Mouse (Mus musculus) heart, embryonic 14.5 days (tissue): ENCODE measurements around the gene E130208F15Rik. TPM values are rescaled to one million over a fixed set of nuclear protein-coding genes. Genes with fewer than 3 reads are reported as not detected.

Experiments used
- ATAC-seq: fragments of 200-750 bp; cut with Nextera tagmentation; 2 replicates; pipeline ENCODE4 v1.8.0; 2017; ENCODE audit warnings: low read depth, moderate TSS enrichment; ENCODE audit not compliant: insufficient number of reproducible peaks, insufficient read depth, low FRiP score
- H3K27ac ChIP-seq, 2 experiments: fragments of 200-500 bp in 1 of 2; fragments of 300-500 bp in 1 of 2; sonication (generic) in 1 of 2; replicated peaks in 1 of 2; 2 replicates each; pipeline ENCODE4 v1.5.1; 2012 to 2014; ENCODE audit warnings: low read depth in 2 of 2, low read length in 2 of 2, control low read depth in 1 of 2, mild to moderate bottlenecking in 1 of 2, mixed read lengths in 1 of 2; ENCODE audit not compliant: control insufficient read depth in 1 of 2, insufficient read depth in 1 of 2
- H3K27me3 ChIP-seq: fragments of 300-500 bp; sonication (generic); 2 replicates; pipeline ENCODE4 v1.6.1; 2014; ENCODE audit warnings: mild to moderate bottlenecking, low read length, control low read depth; ENCODE audit not compliant: control insufficient read depth, insufficient read depth
- H3K36me3 ChIP-seq: fragments of 300-500 bp; sonication (generic); 2 replicates; pipeline ENCODE4 v1.6.1; 2014; ENCODE audit warnings: mild to moderate bottlenecking, control low read depth, low read length, mixed read lengths; ENCODE audit not compliant: control insufficient read depth, insufficient read depth
- H3K4me1 ChIP-seq, 2 experiments: fragments of 200-500 bp in 1 of 2; fragments of 300-500 bp in 1 of 2; sonication (generic) in 1 of 2; 2 replicates each; pipeline ENCODE4 v1.6.1; 2012 to 2014; ENCODE audit warnings: low read length in 2 of 2, control low read depth in 1 of 2, mixed read lengths in 1 of 2; ENCODE audit not compliant: control insufficient read depth in 2 of 2, insufficient read depth in 2 of 2
- H3K4me2 ChIP-seq: fragments of 300-500 bp; sonication (generic); 2 replicates; pipeline ENCODE4 v1.6.1; 2014; ENCODE audit warnings: mild to moderate bottlenecking, low read length
- H3K4me3 ChIP-seq, 2 experiments: fragments of 200-500 bp in 1 of 2; fragments of 300-500 bp in 1 of 2; sonication (generic) in 1 of 2; 2 replicates each; pipeline ENCODE4 v1.5.1; 2012 to 2014; ENCODE audit warnings: low read length in 2 of 2, mild to moderate bottlenecking in 2 of 2, control low read depth in 1 of 2, low read depth in 1 of 2, moderate library complexity in 1 of 2; ENCODE audit not compliant: control insufficient read depth in 1 of 2, insufficient read depth in 1 of 2
- H3K9ac ChIP-seq: fragments of 300-500 bp; sonication (generic); 2 replicates; pipeline ENCODE4 v1.6.1; 2014; ENCODE audit warnings: mild to moderate bottlenecking, low read length
- H3K9me3 ChIP-seq: fragments of 300-500 bp; sonication (generic); 2 replicates; pipeline ENCODE4 v1.6.1; 2016; ENCODE audit warnings: low read length, control low read depth; ENCODE audit not compliant: control insufficient read depth
- WGBS: fragments of 180-500 bp; shearing (Covaris S2); extraction: QIAGEN DNeasy Blood & Tissue Kit; methylation state at CpG from one replicate; pipeline ENCODE4 v1.1.7; 2014; 5-methylcytosine and 5-hydroxymethylcytosine counted together
- polyA plus RNA-seq: library from polyadenylated mRNA; unstranded; fragments of >200 nt; fragmentation: Nextera tagmentation; extraction: Ambion mirVana; gene quantifications from 2 replicates; pipeline ENCODE4 v1.2.1, GENCODE M21; 2014

E130208F15Rik gene
- polyA plus RNA-seq, 1 experiment from 2014 or later = not detected

DNA sequence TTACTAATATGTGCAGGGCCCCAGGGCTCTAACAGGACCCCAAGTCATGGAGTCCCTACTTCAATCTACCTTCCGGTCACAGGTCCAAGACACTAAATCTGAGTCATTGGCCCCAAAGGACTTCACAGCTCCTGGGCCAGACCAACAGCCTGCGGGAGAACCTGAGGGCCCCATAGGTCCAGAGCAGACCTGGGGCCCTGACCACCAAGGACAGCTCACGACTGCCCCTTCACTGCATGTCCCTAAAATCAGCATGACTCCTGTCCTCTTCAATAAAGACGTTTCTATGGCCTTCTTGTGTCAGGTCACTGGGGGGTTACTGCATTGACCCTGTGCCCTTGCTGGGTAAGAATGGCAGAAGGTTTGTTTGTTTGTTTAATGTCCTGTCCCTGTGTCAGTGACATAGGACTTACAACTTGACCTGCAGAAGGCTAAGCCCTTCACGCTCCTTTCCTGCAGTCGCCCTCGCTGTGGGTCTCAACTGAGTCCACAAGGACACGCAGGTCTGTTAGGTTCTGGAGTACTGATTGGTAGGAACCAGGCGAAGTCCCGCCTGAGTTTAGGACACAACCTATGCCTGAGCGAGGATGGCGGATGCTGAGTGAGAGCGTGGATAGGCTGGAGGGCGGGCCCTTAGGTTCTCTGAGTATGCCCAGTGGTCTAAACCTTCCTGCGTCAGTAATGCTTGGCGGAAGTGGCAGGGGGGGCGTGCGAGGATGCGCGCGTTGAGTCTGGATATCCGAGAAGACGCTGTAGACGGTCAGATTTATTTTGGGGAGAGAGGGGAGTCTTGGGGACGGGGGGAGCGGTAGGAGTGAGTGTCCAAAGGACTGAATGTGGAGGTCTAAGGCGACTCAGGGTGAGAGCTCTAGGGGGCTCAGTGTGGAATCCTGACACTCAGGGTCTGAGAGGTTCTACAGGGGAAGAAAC lies 13.2 kb upstream of the E130208F15Rik start, which contains the start of gene Alkbh6:
Gene Alkbh6 (plus strand): TSS at position 642 of the 930 bp plus-strand sequence.
- H3K4me1 ChIP-seq = peaks cover 9 to 16% of the 10 kb centered on the region in 2 experiments
- peaks cover 14% of the 10 kb centered on the region for H3K36me3 ChIP-seq
- ATAC-seq = peak; percentile 99
- no peaks in the 10 kb centered on the region for H3K27me3 ChIP-seq
- peak within 1 kb of the TSS; percentile 90 to 94 for H3K27ac ChIP-seq
- H3K4me2 ChIP-seq = peak within 1 kb of the TSS; percentile 91
- no peaks in the 10 kb centered on the region for H3K9me3 ChIP-seq
- 4% methylated on average over 27 of the region's 27 CpGs for WGBS
- H3K4me3 ChIP-seq = peak within 1 kb of the TSS; percentile 70 to 76
- H3K9ac ChIP-seq = peak within 1 kb of the TSS; percentile 85

DNA sequence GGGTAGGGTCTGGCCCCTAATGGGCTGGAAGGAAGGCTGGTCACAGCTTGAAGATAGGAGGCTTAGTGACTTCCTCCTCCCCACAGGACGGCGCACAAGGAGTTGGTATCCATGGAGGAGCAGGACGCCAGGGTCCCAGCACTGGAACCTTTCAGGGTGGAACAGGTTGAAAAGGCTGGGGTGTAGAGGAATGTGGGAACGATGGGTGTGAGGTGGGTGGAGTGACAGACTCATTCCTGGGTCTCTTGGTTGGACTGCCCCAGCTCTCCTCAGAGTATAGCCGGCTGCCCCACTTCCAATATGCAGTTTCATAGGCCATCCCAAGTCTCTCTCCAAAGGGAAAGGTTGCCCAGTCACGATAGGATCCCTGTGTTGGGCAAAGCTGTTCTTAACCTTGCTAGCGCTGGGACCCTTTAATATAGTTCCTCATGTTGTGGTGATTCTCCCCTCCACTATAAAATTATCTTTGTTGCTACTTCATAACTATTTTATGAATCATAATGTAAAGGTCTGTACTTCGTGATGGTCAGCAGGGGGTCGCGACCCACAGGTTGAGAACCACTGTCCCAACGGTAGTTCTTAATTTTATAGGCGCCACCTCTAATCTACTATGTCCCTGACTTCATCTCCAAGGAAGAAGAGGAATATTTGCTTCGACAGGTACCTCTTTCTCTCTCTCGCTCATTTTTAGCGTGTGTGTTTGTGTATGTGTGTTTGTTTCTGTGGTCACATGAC lies 12.0 kb upstream of the E130208F15Rik start:
- Histone ChIP-seq H3K4me3 (peak overlapping the region; percentile 70 to 76), H3K4me1 (peaks cover 10 to 19% of the 10 kb centered on the region in 2 experiments), H3K27me3 (no peaks in the 10 kb centered on the region), H3K4me2 (peak overlapping the region; percentile 91), H3K9me3 (no peaks in the 10 kb centered on the region), H3K36me3 (peaks cover 14% of the 10 kb centered on the region; the same call in 1 of the 2 replicates), H3K9ac (peak overlapping the region; percentile 85), H3K27ac (no peak overlapping the region)
- 60% methylated on average over 15 of the region's 15 CpGs for WGBS
- no peak for ATAC-seq

DNA sequence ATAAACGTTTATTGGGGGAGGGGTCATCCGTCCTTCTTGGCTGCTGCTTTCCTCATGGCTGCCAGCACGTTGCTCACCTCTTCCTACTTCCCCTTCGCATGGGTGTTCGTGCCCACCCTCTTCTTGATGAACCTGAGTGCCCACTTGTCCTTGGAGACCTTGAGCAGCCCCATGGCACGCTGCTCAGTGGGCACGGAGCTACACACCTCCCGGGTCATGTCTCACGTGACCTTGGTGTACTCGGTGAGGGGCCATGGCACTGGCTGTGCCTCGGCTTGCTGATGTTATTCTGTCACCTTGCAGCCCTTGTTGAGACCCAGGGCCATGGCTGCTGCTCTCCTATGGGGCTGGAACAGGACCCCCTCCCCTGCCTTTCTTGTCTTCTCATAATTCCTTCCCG lies 11.4 kb upstream of the E130208F15Rik start:
- Histone ChIP-seq H3K9ac (no peak overlapping the region), H3K9me3 (no peaks in the 10 kb centered on the region), H3K27me3 (no peaks in the 10 kb centered on the region), H3K36me3 (peaks cover 14% of the 10 kb centered on the region; the same call in 1 of the 2 replicates), H3K4me2 (no peak overlapping the region), H3K27ac (no peak overlapping the region), H3K4me1 (peaks cover 14 to 24% of the 10 kb centered on the region in 2 experiments), H3K4me3 (no peak overlapping the region)
- no peak for ATAC-seq
- WGBS = 88% methylated on average over 12 of the region's 12 CpGs

DNA sequence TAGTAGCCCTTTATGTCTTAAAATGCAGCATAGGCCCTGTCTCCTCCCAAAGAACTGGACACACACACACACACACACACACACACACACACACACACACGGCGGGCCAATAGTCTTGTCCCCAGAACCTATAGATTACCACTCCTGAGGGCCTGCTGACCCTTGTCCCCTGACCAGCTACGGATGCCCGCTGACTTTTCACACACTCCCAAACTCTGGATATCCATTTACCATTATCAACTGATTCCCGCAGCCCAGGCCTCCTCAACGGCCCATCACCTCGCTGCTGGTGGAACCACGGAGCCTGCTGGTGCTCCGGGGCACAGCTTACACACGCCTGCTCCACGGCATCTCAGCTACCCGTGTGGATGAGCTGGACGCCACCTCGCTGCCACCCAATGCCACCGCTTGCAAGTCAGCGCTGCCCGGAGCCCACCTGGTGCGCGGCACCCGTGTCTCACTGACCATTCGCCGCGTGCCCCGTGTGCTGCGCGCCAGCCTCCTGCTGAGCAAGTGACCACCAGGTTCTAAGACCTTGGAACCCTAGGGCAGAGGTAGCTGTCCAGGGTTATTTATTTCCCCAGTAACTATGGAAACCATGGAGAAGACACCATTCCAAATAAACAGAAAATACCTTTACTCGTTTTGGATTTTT lies 7.7 kb upstream of the E130208F15Rik start:
- Histone ChIP-seq H3K4me2 (no peak overlapping the region), H3K9ac (no peak overlapping the region)

DNA sequence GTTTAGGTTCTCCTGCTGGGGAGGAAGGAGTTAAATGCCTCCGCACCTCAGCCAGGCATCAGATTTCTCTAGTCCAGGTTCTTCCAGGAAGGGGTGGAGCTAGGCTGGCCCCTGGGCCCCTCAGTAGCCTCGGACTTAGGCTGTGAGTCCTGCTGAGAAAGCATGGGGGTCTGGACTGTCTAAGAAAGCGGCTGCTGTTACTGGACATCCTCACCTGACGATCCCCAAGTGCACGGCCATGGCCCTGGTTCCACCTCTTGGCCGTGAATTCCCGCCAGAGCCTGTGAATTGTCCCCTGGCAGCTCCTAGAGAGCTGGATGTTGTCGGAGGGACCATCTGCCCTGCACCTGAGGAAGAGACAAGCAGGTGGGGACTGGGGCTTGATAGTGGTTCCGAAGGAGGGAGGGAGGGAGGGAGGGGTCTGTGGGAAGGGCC lies 6.8 kb upstream of the E130208F15Rik start, which contains the start of gene Syne4:
Gene Syne4 (plus strand): TSS at position 87 of the 435 bp plus-strand sequence.
- 3% methylated on average over 9 of the region's 9 CpGs for WGBS
- no peak for ATAC-seq
- H3K27ac ChIP-seq = no peak within 1 kb of the TSS
- H3K9me3 ChIP-seq = no peaks in the 10 kb centered on the region
- peaks cover 14% of the 10 kb centered on the region; the same call in 1 of the 2 replicates for H3K36me3 ChIP-seq
- no peaks in the 10 kb centered on the region for H3K27me3 ChIP-seq
- peak within 1 kb of the TSS; percentile 59 for H3K4me2 ChIP-seq
- peaks cover 6 to 10% of the 10 kb centered on the region in 2 experiments; a peak in 3 of 4 replicates for H3K4me1 ChIP-seq
- peak within 1 kb of the TSS; percentile 26 to 36 for H3K4me3 ChIP-seq
- peak within 1 kb of the TSS; percentile 67 for H3K9ac ChIP-seq

More for the DNA sequence above, 7.7 kb upstream of the E130208F15Rik start:
- H3K4me3 ChIP-seq = no peak overlapping the region
- no peaks in the 10 kb centered on the region for H3K27me3 ChIP-seq
- peaks cover 14% of the 10 kb centered on the region; the same call in 1 of the 2 replicates for H3K36me3 ChIP-seq
- peaks cover 12 to 18% of the 10 kb centered on the region in 2 experiments; a peak in 3 of 4 replicates for H3K4me1 ChIP-seq
- H3K9me3 ChIP-seq = no peaks in the 10 kb centered on the region
- WGBS = 46% methylated on average over 27 of the region's 27 CpGs
- no peak for ATAC-seq
- no peak overlapping the region for H3K27ac ChIP-seq

DNA sequence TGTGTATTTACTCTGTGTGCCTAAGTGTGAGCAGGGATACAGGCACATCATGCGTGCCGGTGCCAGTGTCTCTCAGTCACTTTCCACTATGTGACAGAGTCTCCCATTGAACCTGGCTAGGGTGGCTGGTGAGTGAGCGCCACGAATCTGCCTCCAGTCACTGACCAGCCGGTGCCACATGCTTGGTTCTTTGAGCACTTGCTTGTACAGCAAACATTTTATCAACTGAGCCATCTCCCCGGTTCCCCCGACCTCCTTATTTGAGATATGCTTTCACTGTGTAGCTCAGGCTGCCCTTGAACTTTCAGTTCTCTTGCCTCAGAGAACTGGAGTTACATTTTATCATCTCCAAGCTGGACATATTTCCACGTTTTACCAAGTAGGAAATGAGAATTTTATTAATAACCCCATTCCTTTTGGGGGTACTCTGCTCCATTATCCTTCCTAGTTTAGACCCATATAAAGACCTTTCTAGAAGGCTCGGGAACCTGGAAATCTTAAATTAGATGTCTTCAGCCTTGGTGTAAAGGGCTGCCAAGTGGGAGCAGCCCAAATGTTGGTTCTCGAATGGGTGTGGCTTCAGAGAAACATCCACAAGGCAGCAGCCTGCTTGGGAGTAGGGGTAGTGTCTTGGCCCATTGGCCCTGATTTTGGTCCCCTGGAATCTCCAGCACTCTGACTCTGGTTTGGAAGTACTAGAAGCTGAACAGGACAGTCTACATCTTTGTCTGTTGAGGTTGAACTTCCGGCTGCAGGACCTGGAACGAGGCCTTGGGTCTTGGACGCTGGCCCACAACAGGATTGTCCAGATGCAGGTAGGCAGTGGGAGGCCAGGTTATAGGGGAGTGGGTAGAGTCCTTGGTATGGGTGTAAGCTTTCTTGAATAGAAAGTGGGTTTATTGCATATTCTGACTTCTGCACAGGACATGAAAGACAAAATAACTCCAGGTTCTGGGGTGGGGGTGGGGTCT lies 5.7 kb upstream of the E130208F15Rik start:
- Histone ChIP-seq H3K36me3 (peaks cover 14% of the 10 kb centered on the region; the same call in 1 of the 2 replicates), H3K4me3 (no peak overlapping the region), H3K27me3 (no peaks in the 10 kb centered on the region), H3K27ac (no peak overlapping the region), H3K9ac (no peak overlapping the region), H3K4me2 (no peak overlapping the region), H3K9me3 (no peaks in the 10 kb centered on the region), H3K4me1 (peaks cover 6 to 8% of the 10 kb centered on the region in 2 experiments; a peak in 3 of 4 replicates)
- 75% methylated on average over 13 of the region's 13 CpGs for WGBS
- no peak for ATAC-seq
